Mouse (Mus musculus) lung, postnatal 0 days (tissue): ENCODE results near the gene Akap2.

Source experiments
- CTCF ChIP-seq: IDR thresholded peaks from 2 replicates; pipeline ENCODE4 v1.5.1; 2016; ENCODE audit warnings: antibody characterized with exemption, mild to moderate bottlenecking
- EP300 ChIP-seq: IDR thresholded peaks from 2 replicates; pipeline ENCODE4 v1.6.1; 2016; ENCODE audit warnings: antibody characterized with exemption, mild to moderate bottlenecking, control low read depth

DNA sequence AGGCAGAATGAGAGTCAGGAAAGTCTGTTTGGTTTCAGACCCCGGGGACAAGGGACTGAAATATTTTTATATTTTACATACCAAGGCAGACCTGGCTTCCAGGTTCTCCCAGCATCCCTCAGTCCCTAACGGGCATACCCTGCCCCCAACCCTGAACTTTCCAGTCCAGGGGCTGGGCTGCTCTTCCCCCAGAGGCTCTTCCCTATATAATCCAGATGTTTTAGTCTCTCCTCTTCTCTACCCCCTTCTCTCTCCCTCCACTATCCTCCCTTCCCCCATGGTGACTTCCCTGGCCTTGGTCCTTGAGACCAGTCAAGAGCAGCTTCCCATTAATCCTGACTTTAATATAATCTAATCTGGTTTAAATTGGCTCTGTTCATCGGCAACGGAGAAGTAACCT lies 62.9 kb downstream of the Akap2 start:
- TF ChIP-seq CTCF = no peak
- no peak for TF ChIP-seq EP300
